Mouse (Mus musculus) midbrain, embryonic 12.5 days (tissue): ENCODE results near the gene Pctp. TPM values are rescaled to one million over a fixed set of nuclear protein-coding genes. Genes with fewer than 3 reads are reported as not detected.

Experiments used
- ATAC-seq: fragments of 200-750 bp; cut with Nextera tagmentation; 2 replicates; pipeline ENCODE4 v1.8.0; 2017; ENCODE audit warnings: low read depth, moderate TSS enrichment, moderate library complexity; ENCODE audit not compliant: low FRiP score
- H3K27ac ChIP-seq: fragments of 300-500 bp; sonication (generic); replicated peaks from 2 replicates; pipeline ENCODE4 v1.5.1; 2016; ENCODE audit warnings: mild to moderate bottlenecking
- H3K27me3 ChIP-seq: fragments of 300-500 bp; sonication (generic); 2 replicates; pipeline ENCODE4 v1.6.1; 2016; ENCODE audit warnings: mild to moderate bottlenecking
- H3K36me3 ChIP-seq: fragments of 300-500 bp; sonication (generic); 2 replicates; pipeline ENCODE4 v1.6.1; 2016
- H3K4me1 ChIP-seq: fragments of 300-500 bp; sonication (generic); 2 replicates; pipeline ENCODE4 v1.6.1; 2016
- H3K4me2 ChIP-seq: fragments of 300-500 bp; sonication (generic); replicated peaks from 2 replicates; pipeline ENCODE4 v1.6.1; 2016; ENCODE audit warnings: mild to moderate bottlenecking, moderate library complexity
- H3K4me3 ChIP-seq: fragments of 300-500 bp; sonication (generic); 2 replicates; pipeline ENCODE4 v1.5.1; 2016; ENCODE audit warnings: mild to moderate bottlenecking
- H3K9ac ChIP-seq: fragments of 300-500 bp; sonication (generic); replicated peaks from 2 replicates; pipeline ENCODE4 v1.6.1; 2016; ENCODE audit warnings: mild to moderate bottlenecking, moderate library complexity
- H3K9me3 ChIP-seq: fragments of 300-500 bp; sonication (generic); 2 replicates; pipeline ENCODE4 v1.6.1; 2016; ENCODE audit warnings: mild to moderate bottlenecking
- WGBS: fragments of 180-500 bp; shearing (Covaris S2); methylation state at CpG from one replicate; pipeline ENCODE4 v1.1.7; 2016; 5-methylcytosine and 5-hydroxymethylcytosine counted together
- polyA plus RNA-seq: library from polyadenylated mRNA; unstranded; fragments of >200 nt; fragmentation: Nextera tagmentation; extraction: Ambion mirVana; gene quantifications from 2 replicates; pipeline ENCODE4 v1.2.1, GENCODE M21; 2016

Gene Pctp
- polyA plus RNA-seq, 1 experiment from 2014 or later, result 8.0 TPM

DNA sequence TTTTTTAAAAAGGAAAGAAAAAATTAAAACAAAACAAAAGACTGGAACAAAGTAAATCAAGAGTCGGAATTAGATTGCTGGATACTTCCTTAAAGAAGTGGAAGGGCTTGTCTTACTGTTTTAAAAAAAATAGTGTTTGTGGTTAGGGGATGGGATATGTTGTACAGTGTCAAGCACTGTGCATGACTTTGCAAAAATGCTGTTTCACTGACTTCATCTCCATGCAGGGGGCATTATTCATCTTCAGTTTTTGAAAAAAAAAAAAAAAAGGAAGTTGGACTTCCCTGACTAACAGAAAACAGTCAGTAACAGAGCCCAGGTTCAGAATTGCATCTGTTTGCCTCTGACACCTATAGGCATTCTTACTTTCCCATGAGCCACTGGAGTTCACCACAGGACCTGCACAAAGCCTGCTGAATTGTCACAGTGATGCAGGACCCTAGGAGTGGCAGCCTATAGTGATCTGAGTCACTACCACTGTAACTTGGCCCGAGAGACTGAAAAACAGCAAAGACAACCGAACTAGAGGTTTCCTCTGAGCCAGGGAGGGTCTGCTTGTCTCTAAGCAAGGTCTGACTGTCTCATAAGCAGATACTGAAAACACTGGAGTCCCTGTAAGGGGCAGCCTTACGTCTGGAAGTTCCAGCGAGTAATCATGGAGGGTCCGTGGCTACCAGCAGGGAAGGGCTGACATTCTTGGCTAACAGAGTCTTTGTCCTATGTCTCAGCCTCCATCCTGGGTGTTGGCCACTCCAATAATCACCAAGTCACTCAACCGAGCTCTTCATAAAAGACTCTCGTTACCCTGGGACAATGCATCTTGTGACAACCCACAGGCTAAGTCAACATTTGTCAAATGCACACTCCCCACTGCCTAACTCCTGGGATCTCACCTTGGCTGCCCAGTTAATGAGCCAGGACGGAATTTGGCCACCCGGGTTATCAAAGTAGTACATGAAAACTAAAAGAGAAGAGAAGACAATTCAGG, 17.2 kb downstream of the Pctp start:
- Histone ChIP-seq H3K9ac (no peak overlapping the region), H3K4me2 (no peak overlapping the region), H3K27me3 (no peaks in the 10 kb centered on the region), H3K4me3 (no peak overlapping the region), H3K9me3 (no peaks in the 10 kb centered on the region), H3K36me3 (no peaks in the 10 kb centered on the region), H3K4me1 (no peaks in the 10 kb centered on the region), H3K27ac (no peak overlapping the region)
- ATAC-seq, result no peak
- 29% methylated on average over 10 of the region's 10 CpGs for whole genome bisulfite sequencing

DNA sequence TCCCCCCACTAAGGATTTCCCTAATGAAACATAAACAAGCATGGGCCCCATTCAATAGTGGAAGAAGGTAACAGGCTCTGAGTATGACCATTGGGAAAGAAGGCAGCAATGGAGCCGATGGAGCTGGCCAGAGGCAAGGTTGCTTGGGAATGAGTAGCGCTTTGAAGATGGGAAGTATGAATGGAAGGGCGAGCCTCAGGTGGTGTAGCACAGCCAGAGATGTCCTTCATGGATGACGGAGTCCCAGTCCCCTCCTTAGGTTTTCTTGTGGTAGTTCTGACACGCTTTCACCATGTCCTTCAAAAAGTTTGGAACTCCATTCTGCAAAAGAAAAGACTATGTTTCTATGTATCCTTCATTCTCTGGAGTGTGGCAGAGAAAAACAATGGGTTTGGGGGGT, 18.3 kb downstream of the Pctp start:
- Histone ChIP-seq H3K36me3 (no peaks in the 10 kb centered on the region), H3K4me2 (no peak overlapping the region), H3K4me3 (no peak overlapping the region), H3K9me3 (no peaks in the 10 kb centered on the region), H3K4me1 (no peaks in the 10 kb centered on the region), H3K27me3 (no peaks in the 10 kb centered on the region), H3K9ac (no peak overlapping the region), H3K27ac (no peak overlapping the region)
- WGBS, result 91% methylated on average over 5 of the region's 5 CpGs
- ATAC-seq, result no peak

DNA sequence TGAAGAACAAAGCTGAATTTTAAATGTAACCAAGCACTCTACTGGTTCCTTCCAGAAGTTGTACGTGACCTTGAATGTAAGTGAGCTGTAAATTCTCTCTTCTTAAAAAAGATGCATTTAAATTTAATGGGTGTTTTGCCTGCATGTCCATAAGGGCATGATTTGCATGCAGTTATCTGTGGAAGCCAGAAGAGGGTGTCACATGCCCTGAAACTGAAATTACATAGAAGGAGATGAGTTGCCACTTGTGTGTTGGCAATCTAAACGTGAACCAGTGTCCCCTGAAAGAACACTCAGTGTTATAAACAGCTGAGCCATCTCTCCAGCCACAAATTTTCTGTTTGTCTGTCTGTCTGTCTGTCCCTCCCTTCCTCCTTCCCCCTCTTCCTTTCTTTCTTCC, 19.8 kb downstream of the Pctp start:
- peaks cover 12% of the 10 kb centered on the region for H3K4me1 ChIP-seq
- no peak overlapping the region for H3K4me3 ChIP-seq
- no peaks in the 10 kb centered on the region for H3K36me3 ChIP-seq
- no peaks in the 10 kb centered on the region for H3K9me3 ChIP-seq
- H3K27ac ChIP-seq, result no peak overlapping the region
- WGBS, result 80% methylated on average over 2 of the region's 2 CpGs
- no peak overlapping the region for H3K4me2 ChIP-seq
- H3K27me3 ChIP-seq, result no peaks in the 10 kb centered on the region
- no peak overlapping the region for H3K9ac ChIP-seq
- ATAC-seq, result no peak

DNA sequence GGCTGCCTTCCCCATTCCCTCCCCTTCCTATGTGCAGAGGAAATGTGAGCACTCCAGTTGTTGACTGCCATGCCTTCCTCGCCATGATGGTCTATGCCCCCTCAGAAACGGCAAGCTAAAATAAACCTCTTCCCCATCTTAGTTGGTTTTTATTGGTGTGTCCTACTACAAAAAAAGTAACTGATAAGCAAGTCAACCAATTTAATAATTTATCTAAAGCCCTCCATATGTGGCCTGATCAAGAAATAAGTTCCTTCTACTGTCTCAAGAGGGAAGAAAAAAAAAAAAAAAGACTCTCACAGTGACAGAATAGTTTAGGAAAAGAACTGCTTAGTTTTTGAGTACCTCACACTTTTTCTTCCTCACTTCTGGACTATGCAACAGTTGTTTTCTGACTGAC, 22.6 kb downstream of the Pctp start:
- Histone ChIP-seq H3K4me1 (peaks cover 16% of the 10 kb centered on the region), H3K4me3 (no peak overlapping the region), H3K36me3 (no peaks in the 10 kb centered on the region), H3K27ac (no peak overlapping the region), H3K27me3 (no peaks in the 10 kb centered on the region), H3K9ac (no peak overlapping the region), H3K4me2 (no peak overlapping the region), H3K9me3 (no peaks in the 10 kb centered on the region)
- WGBS, result 96% methylated on average over 2 of the region's 2 CpGs
- no peak for ATAC-seq

DNA sequence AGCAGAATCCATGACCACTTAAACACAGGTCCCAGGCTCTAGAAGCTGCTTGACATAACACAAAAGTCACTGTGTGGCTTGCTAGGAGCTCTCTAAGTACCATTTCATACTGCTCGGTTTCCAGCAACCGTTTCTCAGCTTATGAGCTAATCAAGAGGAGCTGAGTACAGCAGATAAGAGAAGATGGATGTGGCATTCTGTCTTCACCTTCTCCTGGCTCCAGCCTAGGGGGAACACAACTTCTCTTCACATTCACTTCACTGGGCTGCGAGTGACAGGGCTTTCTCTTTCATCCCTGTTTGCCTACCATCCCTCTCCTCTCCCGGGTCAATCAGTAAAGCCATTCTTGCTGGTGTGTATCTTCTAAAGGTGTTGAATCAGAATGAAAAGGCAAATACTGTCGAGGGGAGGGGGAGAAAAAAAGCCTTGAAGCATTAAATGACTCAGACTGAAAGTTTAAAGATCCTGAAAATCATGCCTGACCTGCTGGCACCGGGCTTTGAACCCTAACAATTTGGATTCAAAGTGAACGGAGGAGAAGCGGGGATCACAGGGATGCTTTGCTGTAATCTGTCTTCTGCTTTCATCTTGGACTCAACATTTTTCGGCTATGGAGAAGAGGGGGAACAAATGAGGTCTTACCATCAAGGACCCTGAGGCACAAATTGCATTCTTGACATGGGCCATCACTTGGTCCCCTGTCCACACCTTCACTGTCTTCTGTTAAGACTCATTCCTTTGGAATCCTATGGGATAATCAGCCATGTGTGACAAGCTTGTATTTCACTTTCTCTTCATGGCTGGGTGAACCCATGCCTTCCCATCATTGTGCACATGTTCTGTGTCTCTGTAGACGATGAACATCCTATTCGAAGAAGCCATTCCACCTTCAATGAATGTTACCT, 23.5 kb downstream of the Pctp start:
- 65% methylated on average over 11 of the region's 11 CpGs for WGBS
- H3K9me3 ChIP-seq, result no peaks in the 10 kb centered on the region
- no peak for ATAC-seq
- peaks cover 16% of the 10 kb centered on the region for H3K4me1 ChIP-seq
- H3K27ac ChIP-seq, result no peak overlapping the region
- H3K4me3 ChIP-seq, result no peak overlapping the region
- H3K4me2 ChIP-seq, result no peak overlapping the region
- H3K9ac ChIP-seq, result no peak overlapping the region
- H3K27me3 ChIP-seq, result no peaks in the 10 kb centered on the region
- no peaks in the 10 kb centered on the region for H3K36me3 ChIP-seq

DNA sequence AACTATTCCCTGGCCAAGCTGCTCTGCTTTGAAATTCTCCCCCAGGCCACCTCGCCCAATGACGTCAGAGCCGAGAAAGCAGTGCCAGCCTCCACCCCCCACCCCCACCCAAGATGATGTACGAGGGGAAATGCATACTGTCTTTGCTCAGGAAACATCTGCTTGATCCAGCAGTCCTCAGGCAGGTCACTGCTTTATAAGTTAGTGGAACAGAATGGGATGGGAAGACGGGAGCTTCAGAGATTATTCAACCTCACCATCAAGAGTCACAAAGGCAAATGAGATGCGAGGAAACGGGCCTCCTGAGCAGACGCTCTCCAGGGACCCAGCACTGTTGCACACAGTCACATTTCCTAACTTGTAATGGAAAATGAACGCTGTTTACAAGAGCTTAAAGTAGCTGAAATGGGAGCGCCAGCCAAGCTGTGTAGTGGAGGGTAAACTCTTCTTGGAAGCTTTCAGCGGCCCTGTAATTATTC, 24.3 kb downstream of the Pctp start:
- Histone ChIP-seq H3K4me1 (peaks cover 16% of the 10 kb centered on the region), H3K4me2 (peak overlapping the region; percentile 36), H3K27me3 (no peaks in the 10 kb centered on the region), H3K36me3 (no peaks in the 10 kb centered on the region), H3K9me3 (no peaks in the 10 kb centered on the region), H3K27ac (no peak overlapping the region), H3K9ac (no peak overlapping the region), H3K4me3 (no peak overlapping the region)
- 19% methylated on average over 11 of the region's 11 CpGs for WGBS
- ATAC-seq, result peak; percentile 41; the same call in 1 of the 2 replicates

DNA sequence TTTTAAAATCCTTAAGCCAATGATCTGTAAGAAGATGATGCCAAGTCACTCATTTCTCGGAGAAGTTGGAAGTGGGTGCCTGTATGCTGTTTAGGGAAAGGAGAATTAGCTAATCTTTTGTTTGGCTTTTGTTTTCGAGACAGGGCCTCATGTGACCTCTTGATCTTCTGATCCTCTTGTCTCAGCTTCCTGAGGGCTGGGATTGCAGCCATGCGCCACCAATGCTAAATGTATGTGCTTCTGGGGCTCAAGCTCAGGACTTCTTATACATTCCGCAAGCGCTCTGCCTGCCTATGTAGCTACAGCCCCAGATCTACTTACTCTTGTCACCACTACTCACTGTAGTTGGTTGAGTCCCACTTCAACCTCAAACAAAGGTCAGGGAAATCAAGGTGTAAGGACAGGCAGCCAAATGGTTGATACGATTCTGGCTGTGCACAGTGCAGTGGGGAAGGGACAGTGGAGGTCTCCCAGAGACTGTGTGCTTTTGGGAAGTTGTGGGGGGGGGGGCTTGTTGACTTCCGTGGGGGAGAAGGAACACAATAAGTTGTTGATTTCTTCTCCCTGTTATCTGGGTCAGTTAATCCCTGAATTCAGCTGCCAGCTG, 24.8 kb downstream of the Pctp start:
- WGBS, result 15% methylated on average over 7 of the region's 7 CpGs
- H3K4me1 ChIP-seq, result peaks cover 16% of the 10 kb centered on the region
- ATAC-seq, result peak; percentile 49
- H3K9me3 ChIP-seq, result no peaks in the 10 kb centered on the region
- H3K27me3 ChIP-seq, result no peaks in the 10 kb centered on the region
- no peak overlapping the region for H3K9ac ChIP-seq
- no peak overlapping the region for H3K4me3 ChIP-seq
- H3K36me3 ChIP-seq, result no peaks in the 10 kb centered on the region
- peak overlapping the region; percentile 36 for H3K4me2 ChIP-seq
- H3K27ac ChIP-seq, result no peak overlapping the region

DNA sequence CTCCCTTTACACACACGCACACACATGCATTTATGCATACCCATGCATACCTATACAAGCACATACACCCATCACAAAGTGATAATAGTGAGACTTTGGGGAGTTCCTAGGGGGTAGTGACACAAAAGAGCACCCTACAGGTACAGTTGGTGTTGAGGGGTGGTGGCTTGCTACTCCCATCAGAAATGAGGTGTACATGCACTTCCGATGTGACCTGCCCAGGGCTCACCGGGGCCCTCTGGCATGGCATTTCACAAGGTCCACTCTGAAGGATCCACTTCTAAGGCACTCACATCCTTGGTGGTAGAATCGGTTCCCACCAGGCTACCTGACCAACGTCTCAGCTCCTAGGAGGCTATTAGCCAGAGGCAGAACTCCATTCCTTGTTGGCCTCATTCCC, 26.3 kb downstream of the Pctp start:
- H3K27me3 ChIP-seq, result no peaks in the 10 kb centered on the region
- H3K36me3 ChIP-seq, result no peaks in the 10 kb centered on the region
- no peak overlapping the region for H3K27ac ChIP-seq
- WGBS, result 96% methylated on average over 5 of the region's 5 CpGs
- H3K9ac ChIP-seq, result no peak overlapping the region
- ATAC-seq, result no peak
- H3K4me2 ChIP-seq, result no peak overlapping the region
- peaks cover 22% of the 10 kb centered on the region for H3K4me1 ChIP-seq
- H3K4me3 ChIP-seq, result no peak overlapping the region
- H3K9me3 ChIP-seq, result no peaks in the 10 kb centered on the region

DNA sequence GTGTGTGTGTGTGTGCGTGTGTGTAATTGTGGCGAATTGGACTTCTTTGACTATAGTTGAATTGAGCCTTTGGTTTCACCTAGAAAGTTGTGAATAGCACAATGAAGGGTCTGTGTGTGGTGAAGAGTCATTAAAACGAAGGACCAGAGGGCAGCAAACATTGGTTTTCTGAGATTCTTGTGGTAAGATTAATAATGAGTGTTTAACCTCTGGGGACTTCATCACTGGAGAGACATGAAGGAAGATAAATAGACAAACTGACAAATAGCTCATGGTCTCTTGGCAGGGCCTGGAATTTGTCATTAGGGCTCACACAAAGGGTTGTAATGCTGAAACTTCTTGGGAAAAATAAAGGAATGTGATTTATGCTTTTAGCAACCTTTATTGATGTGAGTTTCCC, 31.4 kb downstream of the Pctp start:
- Histone ChIP-seq H3K36me3 (no peaks in the 10 kb centered on the region), H3K4me3 (no peak overlapping the region), H3K4me2 (no peak overlapping the region), H3K4me1 (peaks cover 11% of the 10 kb centered on the region; the same call in 1 of the 2 replicates), H3K27me3 (no peaks in the 10 kb centered on the region), H3K27ac (no peak overlapping the region), H3K9ac (no peak overlapping the region), H3K9me3 (no peaks in the 10 kb centered on the region)
- WGBS, result 73% methylated on average over 3 of the region's 3 CpGs
- ATAC-seq, result no peak

DNA sequence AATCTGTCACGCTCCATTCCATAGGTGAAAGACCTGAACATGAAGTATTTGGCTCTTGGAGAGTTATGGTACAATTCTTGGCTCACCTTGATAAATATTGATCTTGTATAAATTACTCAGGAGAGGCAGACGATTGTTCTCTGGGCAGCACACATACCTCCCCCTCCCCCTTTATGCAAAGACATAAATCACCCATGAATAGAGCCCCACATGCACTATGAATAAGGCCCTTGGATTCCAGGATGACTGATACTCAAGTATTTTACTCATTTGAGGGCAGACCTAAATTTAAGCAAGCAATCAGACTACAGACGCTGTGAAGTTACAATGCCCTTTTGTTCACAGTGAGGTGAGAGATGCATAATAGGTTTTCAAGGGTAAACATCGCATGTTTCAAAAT, 32.0 kb downstream of the Pctp start:
- Histone ChIP-seq H3K27me3 (no peaks in the 10 kb centered on the region), H3K4me2 (no peak overlapping the region), H3K36me3 (no peaks in the 10 kb centered on the region), H3K27ac (no peak overlapping the region), H3K9me3 (no peaks in the 10 kb centered on the region), H3K9ac (no peak overlapping the region), H3K4me3 (no peak overlapping the region), H3K4me1 (peaks cover 11% of the 10 kb centered on the region; the same call in 1 of the 2 replicates)
- no peak for ATAC-seq
- WGBS, result 73% methylated on average over 4 of the region's 4 CpGs

DNA sequence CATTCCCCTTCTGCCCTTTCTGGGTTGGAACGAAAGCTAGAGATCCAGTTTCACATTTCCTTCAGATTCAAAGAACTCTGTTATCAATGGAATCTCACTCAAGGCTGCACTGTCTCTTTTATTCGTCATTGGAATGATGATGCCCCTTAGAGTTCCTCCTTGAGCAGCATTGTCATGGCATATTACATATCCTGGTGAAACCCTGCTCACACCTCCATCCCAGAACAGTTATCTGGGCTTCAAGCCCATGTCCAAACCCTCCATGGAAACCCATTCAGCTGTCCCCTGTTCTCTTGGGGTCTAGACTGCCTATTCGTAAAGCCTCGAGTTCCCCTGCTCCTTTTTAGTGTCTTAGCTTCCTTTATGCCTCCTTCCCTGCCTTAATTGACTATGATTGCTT, 33.6 kb downstream of the Pctp start:
- WGBS, result 84% methylated on average over 4 of the region's 4 CpGs
- Histone ChIP-seq H3K9ac (no peak overlapping the region), H3K9me3 (no peaks in the 10 kb centered on the region), H3K36me3 (no peaks in the 10 kb centered on the region), H3K27me3 (no peaks in the 10 kb centered on the region), H3K27ac (no peak overlapping the region), H3K4me1 (peaks cover 11% of the 10 kb centered on the region; the same call in 1 of the 2 replicates), H3K4me3 (no peak overlapping the region), H3K4me2 (no peak overlapping the region)
- no peak for ATAC-seq
